Mouse (Mus musculus) heart, postnatal 0 days (tissue): ENCODE results near the gene Tmco1.

Source experiments
- CTCF ChIP-seq: IDR thresholded peaks from 2 replicates; pipeline ENCODE4 v1.5.1; 2016; ENCODE audit warnings: antibody characterized with exemption, control low read depth, low read depth
- EP300 ChIP-seq: IDR thresholded peaks from 2 replicates; pipeline ENCODE4 v1.6.1; 2016; ENCODE audit warnings: antibody characterized with exemption, low read depth

- TF ChIP-seq EP300 = no peak
- no peak for TF ChIP-seq CTCF
These were observed 4.2 kb downstream of the Tmco1 start for GRCm38 (mm10) chr1:167312367-167312766.
